In the genomic region with DNA sequence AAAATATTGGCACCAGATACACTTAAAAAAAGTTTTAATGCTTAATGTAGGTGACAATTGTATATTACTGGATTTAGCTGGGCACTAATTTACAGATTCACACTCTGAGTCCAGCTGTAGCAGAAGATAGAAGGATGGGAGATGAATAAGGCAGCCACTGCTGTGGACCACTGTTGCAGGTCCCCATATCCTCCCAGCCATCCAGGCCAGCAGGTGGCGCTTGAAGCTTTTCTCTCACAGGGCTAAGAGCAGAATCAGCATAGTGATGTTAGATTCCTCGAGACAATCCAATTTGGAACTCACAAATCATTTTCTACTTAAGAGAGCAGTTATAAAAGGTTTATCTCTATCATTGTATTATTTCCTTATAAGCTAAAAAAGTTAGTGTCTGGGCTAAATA, we compare ENCODE assay signal across 8 mouse cellular contexts. TPM values are rescaled to one million over a fixed set of nuclear protein-coding genes. Genes with fewer than 3 reads are reported as not detected.
A peak's percentile ranks its signal among the peaks of the same experiment; 100 is the strongest.
DNase-seq lines count a peak whose midpoint lies in the region.
"Not testable (repeated sequence)": the region's sequence is repeated elsewhere in the genome, so short reads cannot be mapped to it uniquely, and the experiment has no call there.

No protein-coding gene starts in this region.

- peak; percentile 59 for DNase-seq in NIH3T3 (ENCODE audit: low read depth)
- peak; percentile 40 for DNase-seq in cerebellum, adult 9-11 months
- DNase-seq in gastrocnemius, postnatal 14 days: peak; percentile 29
- peak; percentile 56 for DNase-seq in kidney, adult 11 months
- peak; percentile 21 to 23 for DNase-seq in left cerebral cortex, adult 8-10 months (ENCODE audit: low spot score in 2 of 2)
- DNase-seq in lung, postnatal 4 days: peak; percentile 40 to 59
- peak; percentile 36 to 65 for DNase-seq in right cerebral cortex, postnatal 10 days (ENCODE audit: low spot score in 2 of 2)
- peak; percentile 50 for DNase-seq in thymus, postnatal 25 days

- intact Hi-C loops in gastrocnemius, postnatal 14 days (cut with DNase I; ENCODE audit: low total_unique reads): not testable (repeated sequence)

RNA-seq across cellular contexts. Expression of gene Mapk8ip3, which starts 5.7 kb away (rescaled TPM):
- total RNA-seq in gastrocnemius, postnatal 14 days (2021): 10 to 100 TPM; 16.3 to 19.2 TPM
- total RNA-seq in left cerebral cortex, adult 8-10 months (2022): 100 to 1,000 TPM; 348 to 379 (median 363) TPM

RNA-seq across cellular contexts. Expression of gene Jpt2, which starts 18.0 kb away (rescaled TPM):
- total RNA-seq in gastrocnemius, postnatal 14 days (2021): 10 to 100 TPM in 1 of 2 experiments, 1 to 10 TPM in 1; 8.2 to 13.3 TPM
- total RNA-seq in left cerebral cortex, adult 8-10 months (2022): 1 to 10 TPM; 5.4 to 7.7 (median 7.0) TPM

RNA-seq across cellular contexts. Expression of gene Nme3, which starts 46.2 kb away (rescaled TPM):
- total RNA-seq in gastrocnemius, postnatal 14 days (2021): 1 to 10 TPM; 7.6 to 9.0 TPM
- total RNA-seq in left cerebral cortex, adult 8-10 months (2022): 10 to 100 TPM; 43.5 to 59.7 (median 55.1) TPM

RNA-seq across cellular contexts. Expression of gene Mrps34, which starts 47.5 kb away (rescaled TPM):
- total RNA-seq in gastrocnemius, postnatal 14 days (2021): 100 to 1,000 TPM; 118 to 120 TPM
- total RNA-seq in left cerebral cortex, adult 8-10 months (2022): 10 to 100 TPM; 65.0 to 73.3 (median 69.1) TPM

RNA-seq across cellular contexts. Expression of gene Eme2, which starts 47.6 kb away (rescaled TPM):
- total RNA-seq in gastrocnemius, postnatal 14 days (2021): 10 to 100 TPM; 13.9 to 14.5 TPM
- total RNA-seq in left cerebral cortex, adult 8-10 months (2022): 10 to 100 TPM; 44.3 to 57.5 (median 48.6) TPM

Comparison
In these comparisons a context has a peak if more than half of its experiments do, and no peak if none do; other contexts are left out.
1. Peak in every context shown above with its lines: DNase-seq.
2. RNA of gene Mapk8ip3, which starts 5.7 kb away (total RNA-seq): 348 to 379 TPM in left cerebral cortex, adult 8-10 months; 16.3 to 19.2 TPM in gastrocnemius, postnatal 14 days; every median in the first group is over 10 times any median in the second.
3. RNA of gene Nme3, which starts 46.2 kb away (total RNA-seq): 43.5 to 59.7 TPM in left cerebral cortex, adult 8-10 months; 7.6 to 9.0 TPM in gastrocnemius, postnatal 14 days; every median in the first group is over 4 times any median in the second.